Mouse (Mus musculus): ENCODE results near the gene Olfr666. TPM values are rescaled to one million over a fixed set of nuclear protein-coding genes. Genes with fewer than 3 reads are reported as not detected.
"Not testable (repeated sequence)": the region's sequence is repeated elsewhere in the genome, so short reads cannot be mapped to it uniquely, and the experiment has no call there.

Gene Olfr666
- not detected in 2 replicates for polyA plus RNA-seq (2014; fragmentation: Nextera tagmentation; extraction: Ambion mirVana)

- DNase-seq (ENCODE audit: low spot score) (no peak), ATAC-seq (replicated peaks; ENCODE audit: low FRiP score) (no peak)
- H3K4me2 ChIP-seq (ENCODE audit: low read depth, low read length, severe bottlenecking) = no peak within 1 kb of the TSS
- no peak within 1 kb of the TSS for H3K27ac ChIP-seq (ENCODE audit: low read depth, low read length)
- no peaks in the 10 kb centered on the region for H3K36me3 ChIP-seq (ENCODE audit: control insufficient read depth, insufficient read depth, low read length)
- H3K9me3 ChIP-seq (ENCODE audit: control insufficient read depth, low read length) = no peaks in the 10 kb centered on the region
- WGBS = 87% methylated on average over 2 of the region's 2 CpGs
- no peaks in the 10 kb centered on the region for H3K4me1 ChIP-seq (replicated peaks; ENCODE audit: control insufficient read depth, insufficient read depth, low read length)
- H3K9ac ChIP-seq (ENCODE audit: low read length) = no peak within 1 kb of the TSS
- H3K4me3 ChIP-seq (ENCODE audit: low read depth, low read length) = no peak within 1 kb of the TSS
- H3K27me3 ChIP-seq (ENCODE audit: control insufficient read depth, insufficient read depth, low read length) = no peaks in the 10 kb centered on the region
Measured at GRCm38 (mm10) chr7:104895852-104896251, at the start of gene Olfr666. Olfr666 (minus strand) TSS chr7:104895952.

DNA sequence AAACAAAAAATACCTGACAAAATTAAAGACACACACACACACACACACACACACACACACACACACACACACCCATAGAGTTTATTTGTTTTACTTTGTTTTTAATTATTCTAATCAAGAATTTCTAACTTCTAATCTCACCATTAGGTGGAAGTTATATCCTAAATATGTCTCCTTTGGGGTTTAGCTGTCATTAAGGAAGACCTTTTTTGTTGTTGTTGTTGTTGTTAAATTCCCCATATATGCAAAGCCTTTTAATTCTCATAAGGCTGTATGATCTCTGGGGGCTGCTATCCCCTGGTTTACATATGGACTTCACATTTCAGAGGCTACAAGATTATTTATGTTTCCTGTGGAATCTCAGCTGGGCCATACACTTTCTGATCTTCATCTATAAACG, 38.2 kb upstream of the Olfr666 start, which contains the start of gene Olfr669:
Gene Olfr669, plus strand, starts transcription at position 301 of the 400 bp plus-strand sequence.
- Histone ChIP-seq H3K4me1 (replicated peaks; ENCODE audit: control insufficient read depth, insufficient read depth, low read length) (no peaks in the 10 kb centered on the region), H3K27ac (ENCODE audit: low read depth, low read length) (no peak within 1 kb of the TSS)
- WGBS = 79% methylated on average over 1 of the region's 1 CpGs

GRCm38 (mm10) chr7:104927957-104928356, 32.2 kb upstream of the Olfr666 start, which contains the start of gene Olfr668:
Olfr668 (minus strand) TSS chr7:104928057.
- Histone ChIP-seq H3K27ac (ENCODE audit: low read depth, low read length) (no peak within 1 kb of the TSS), H3K36me3 (ENCODE audit: control insufficient read depth, insufficient read depth, low read length) (no peaks in the 10 kb centered on the region), H3K4me1 (replicated peaks; ENCODE audit: control insufficient read depth, insufficient read depth, low read length) (no peaks in the 10 kb centered on the region), H3K9ac (ENCODE audit: low read length) (no peak within 1 kb of the TSS), H3K27me3 (ENCODE audit: control insufficient read depth, insufficient read depth, low read length) (no peaks in the 10 kb centered on the region), H3K9me3 (ENCODE audit: control insufficient read depth, low read length) (no peaks in the 10 kb centered on the region), H3K4me2 (ENCODE audit: low read depth, low read length, severe bottlenecking) (no peak within 1 kb of the TSS), H3K4me3 (ENCODE audit: low read depth, low read length) (no peak within 1 kb of the TSS)
- no peak for ATAC-seq (replicated peaks; ENCODE audit: low FRiP score)
- no peak for DNase-seq (ENCODE audit: low spot score)
- 81% methylated on average over 1 of the region's 1 CpGs for WGBS

More for the DNA sequence above, 38.2 kb upstream of the Olfr666 start, which contains the start of gene Olfr669:
- H3K9me3 ChIP-seq (ENCODE audit: control insufficient read depth, low read length) = no peaks in the 10 kb centered on the region
- H3K9ac ChIP-seq (ENCODE audit: low read length) = no peak within 1 kb of the TSS
- DNase-seq (ENCODE audit: low spot score) (no peak), ATAC-seq (replicated peaks; ENCODE audit: low FRiP score) (no peak)
- no peak within 1 kb of the TSS for H3K4me2 ChIP-seq (ENCODE audit: low read depth, low read length, severe bottlenecking)
- no peaks in the 10 kb centered on the region for H3K27me3 ChIP-seq (ENCODE audit: control insufficient read depth, insufficient read depth, low read length)
- H3K4me3 ChIP-seq (ENCODE audit: low read depth, low read length) = no peak within 1 kb of the TSS
- no peaks in the 10 kb centered on the region for H3K36me3 ChIP-seq (ENCODE audit: control insufficient read depth, insufficient read depth, low read length)

DNA sequence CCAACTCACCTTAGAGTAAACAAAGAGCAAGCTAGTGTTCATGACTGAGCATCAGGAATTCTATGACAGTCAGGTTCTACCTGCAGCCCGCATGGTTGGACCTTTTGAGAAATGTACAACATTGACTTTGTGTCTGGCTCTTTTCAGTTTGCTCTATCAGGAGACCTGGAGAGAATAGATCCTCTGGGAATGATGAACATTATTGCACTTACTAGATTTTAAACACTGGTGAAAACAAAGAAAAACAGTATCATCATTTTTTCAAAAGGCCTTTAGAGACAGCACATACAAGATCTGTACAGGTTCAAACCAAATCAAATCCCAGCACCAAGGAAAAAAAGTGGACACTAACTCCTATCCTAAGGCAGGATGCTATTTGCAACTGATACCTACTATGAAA, 25.6 kb upstream of the Olfr666 start, which contains the start of gene Olfr667:
Gene Olfr667, minus strand, starts transcription at position 101 of the 400 bp plus-strand sequence.
- Histone ChIP-seq H3K4me3 (ENCODE audit: low read depth, low read length) (no peak within 1 kb of the TSS), H3K27ac (ENCODE audit: low read depth, low read length) (no peak within 1 kb of the TSS), H3K9me3 (ENCODE audit: control insufficient read depth, low read length) (no peaks in the 10 kb centered on the region), H3K9ac (ENCODE audit: low read length) (no peak within 1 kb of the TSS), H3K27me3 (ENCODE audit: control insufficient read depth, insufficient read depth, low read length) (no peaks in the 10 kb centered on the region), H3K4me1 (replicated peaks; ENCODE audit: control insufficient read depth, insufficient read depth, low read length) (no peaks in the 10 kb centered on the region), H3K4me2 (ENCODE audit: low read depth, low read length, severe bottlenecking) (no peak within 1 kb of the TSS), H3K36me3 (ENCODE audit: control insufficient read depth, insufficient read depth, low read length) (no peaks in the 10 kb centered on the region)
- 86% methylated on average over 1 of the region's 1 CpGs for WGBS
- DNase-seq (ENCODE audit: low spot score) = no peak
- no peak for ATAC-seq (replicated peaks; ENCODE audit: low FRiP score)

DNA sequence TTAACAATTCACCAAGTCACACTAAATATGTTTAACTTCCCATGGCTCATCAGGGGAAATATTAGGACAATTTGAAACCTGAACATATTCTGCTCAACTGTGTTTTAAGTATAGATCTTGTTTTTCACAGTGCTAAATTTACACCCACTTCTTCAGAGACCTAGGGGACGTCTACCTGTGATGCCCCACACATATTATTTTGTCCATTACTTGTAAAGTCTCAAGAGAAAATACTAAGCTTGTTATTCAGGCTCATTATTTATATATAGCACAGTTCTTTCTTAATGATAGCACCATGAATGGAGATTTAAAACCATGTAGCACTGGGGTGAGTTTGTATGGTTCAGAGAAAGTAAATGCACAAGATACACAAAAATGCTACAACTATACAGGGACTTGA, 18.0 kb downstream of the Olfr666 start, which contains the start of gene Olfr665:
Gene Olfr665, plus strand, starts transcription at position 301 of the 400 bp plus-strand sequence.
- Histone ChIP-seq H3K4me3 (ENCODE audit: low read depth, low read length) (no peak within 1 kb of the TSS), H3K27me3 (ENCODE audit: control insufficient read depth, insufficient read depth, low read length) (no peaks in the 10 kb centered on the region), H3K4me1 (replicated peaks; ENCODE audit: control insufficient read depth, insufficient read depth, low read length) (no peaks in the 10 kb centered on the region), H3K27ac (ENCODE audit: low read depth, low read length) (no peak within 1 kb of the TSS), H3K9me3 (ENCODE audit: control insufficient read depth, low read length) (no peaks in the 10 kb centered on the region), H3K36me3 (ENCODE audit: control insufficient read depth, insufficient read depth, low read length) (no peaks in the 10 kb centered on the region), H3K4me2 (ENCODE audit: low read depth, low read length, severe bottlenecking) (no peak within 1 kb of the TSS), H3K9ac (ENCODE audit: low read length) (no peak within 1 kb of the TSS)
- 64% methylated on average over 1 of the region's 1 CpGs for WGBS
- DNase-seq (ENCODE audit: low spot score) (no peak), ATAC-seq (replicated peaks; ENCODE audit: low FRiP score) (no peak)

DNA sequence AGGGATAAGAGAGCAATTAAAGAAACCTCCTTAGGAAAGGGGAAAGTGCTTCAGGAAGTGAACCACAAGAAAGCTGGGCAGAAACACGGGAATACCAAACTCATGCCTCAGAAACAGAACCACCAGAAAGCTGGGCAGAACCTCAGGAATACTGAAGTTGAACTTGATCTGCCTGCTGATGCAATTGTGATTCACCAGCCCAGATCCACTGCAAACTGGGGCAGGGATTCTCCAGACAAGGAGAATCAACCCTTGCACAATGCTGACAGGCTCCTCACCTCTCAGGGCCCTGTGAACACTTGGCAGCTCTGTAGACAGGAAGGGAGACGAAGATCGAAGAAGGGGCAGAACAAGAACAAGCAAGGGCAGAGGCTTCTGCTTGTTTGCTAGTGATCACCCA, 34.4 kb downstream of the Olfr666 start:
- 85% methylated on average over 3 of the region's 3 CpGs for WGBS
- no peak overlapping the region for H3K4me3 ChIP-seq (ENCODE audit: low read depth, low read length)
- no peak for ATAC-seq (replicated peaks; ENCODE audit: low FRiP score)

DNA sequence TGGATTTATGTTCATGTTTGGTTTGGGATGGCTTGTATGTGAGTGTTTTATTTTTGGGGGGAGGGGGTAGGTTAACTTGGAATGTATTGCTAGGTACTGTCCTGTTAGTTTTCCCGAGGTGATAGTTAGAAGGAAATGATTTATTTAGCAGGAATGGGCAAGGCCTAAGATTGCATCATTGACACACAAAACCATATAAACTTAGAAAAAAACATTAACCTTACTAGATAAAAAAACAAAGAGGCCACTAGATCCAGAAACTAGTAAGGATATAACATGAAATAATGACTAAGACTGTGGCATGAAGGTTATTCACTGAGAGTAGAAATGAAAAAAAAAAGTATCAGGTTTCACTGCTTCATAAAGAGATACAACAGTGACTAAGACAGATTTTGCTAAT, 38.1 kb downstream of the Olfr666 start:
- Histone ChIP-seq H3K9ac (ENCODE audit: low read length) (no peak overlapping the region), H3K27me3 (ENCODE audit: control insufficient read depth, insufficient read depth, low read length) (no peaks in the 10 kb centered on the region), H3K9me3 (ENCODE audit: control insufficient read depth, low read length) (no peaks in the 10 kb centered on the region), H3K27ac (ENCODE audit: low read depth, low read length) (no peak overlapping the region), H3K4me1 (replicated peaks; ENCODE audit: control insufficient read depth, insufficient read depth, low read length) (no peaks in the 10 kb centered on the region), H3K4me3 (ENCODE audit: low read depth, low read length) (no peak overlapping the region), H3K4me2 (ENCODE audit: low read depth, low read length, severe bottlenecking) (no peak overlapping the region), H3K36me3 (ENCODE audit: control insufficient read depth, insufficient read depth, low read length) (no peaks in the 10 kb centered on the region)
- WGBS = 96% methylated on average over 1 of the region's 1 CpGs
- DNase-seq (ENCODE audit: low spot score) (no peak), ATAC-seq (replicated peaks; ENCODE audit: low FRiP score) (no peak)

More for the DNA sequence above, 34.4 kb downstream of the Olfr666 start:
- Histone ChIP-seq H3K9me3 (ENCODE audit: control insufficient read depth, low read length) (no peaks in the 10 kb centered on the region), H3K9ac (ENCODE audit: low read length) (no peak overlapping the region), H3K27ac (ENCODE audit: low read depth, low read length) (no peak overlapping the region), H3K27me3 (ENCODE audit: control insufficient read depth, insufficient read depth, low read length) (no peaks in the 10 kb centered on the region), H3K4me2 (ENCODE audit: low read depth, low read length, severe bottlenecking) (no peak overlapping the region), H3K36me3 (ENCODE audit: control insufficient read depth, insufficient read depth, low read length) (no peaks in the 10 kb centered on the region), H3K4me1 (replicated peaks; ENCODE audit: control insufficient read depth, insufficient read depth, low read length) (no peaks in the 10 kb centered on the region)
- DNase-seq (ENCODE audit: low spot score) = no peak

DNA sequence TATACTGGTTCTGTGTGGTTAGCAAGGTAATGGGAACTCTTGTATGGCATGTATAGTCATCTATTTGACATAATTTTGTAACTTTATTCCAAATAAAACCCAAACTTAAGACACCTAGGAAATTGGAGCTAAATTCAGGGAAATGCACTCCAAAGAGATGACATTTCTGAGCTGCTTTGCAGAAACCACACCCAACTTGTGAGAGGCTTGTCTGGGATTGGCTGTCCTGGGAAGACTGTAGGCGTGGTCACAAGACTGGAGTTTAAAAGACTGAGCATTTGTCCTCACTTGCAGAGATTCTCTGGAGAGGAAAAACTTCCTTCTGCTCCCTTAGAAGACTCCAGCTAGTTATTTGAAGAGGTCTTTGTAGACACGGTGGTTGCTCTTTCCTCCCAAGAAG, 39.0 kb downstream of the Olfr666 start, which contains the start of gene Usp17la:
Gene Usp17la, plus strand, starts transcription at position 301 of the 400 bp plus-strand sequence.
- H3K27ac ChIP-seq (ENCODE audit: low read depth, low read length); H3K27me3 ChIP-seq (ENCODE audit: control insufficient read depth, insufficient read depth, low read length); H3K4me3 ChIP-seq (ENCODE audit: low read depth, low read length); H3K9ac ChIP-seq (ENCODE audit: low read length); H3K4me1 ChIP-seq (replicated peaks; ENCODE audit: control insufficient read depth, insufficient read depth, low read length); H3K4me2 ChIP-seq (ENCODE audit: low read depth, low read length, severe bottlenecking); H3K36me3 ChIP-seq (ENCODE audit: control insufficient read depth, insufficient read depth, low read length); DNase-seq (ENCODE audit: low spot score); ATAC-seq (replicated peaks; ENCODE audit: low FRiP score); H3K9me3 ChIP-seq (ENCODE audit: control insufficient read depth, low read length): not testable (repeated sequence)
- 80% methylated on average over 2 of the region's 2 CpGs for WGBS

- Histone ChIP-seq H3K4me3 (ENCODE audit: low read depth, low read length) (no peak overlapping the region), H3K9me3 (ENCODE audit: control insufficient read depth, low read length) (no peaks in the 10 kb centered on the region), H3K4me1 (replicated peaks; ENCODE audit: control insufficient read depth, insufficient read depth, low read length) (no peaks in the 10 kb centered on the region), H3K4me2 (ENCODE audit: low read depth, low read length, severe bottlenecking) (no peak overlapping the region), H3K27me3 (ENCODE audit: control insufficient read depth, insufficient read depth, low read length) (no peaks in the 10 kb centered on the region), H3K36me3 (ENCODE audit: control insufficient read depth, insufficient read depth, low read length) (no peaks in the 10 kb centered on the region), H3K9ac (ENCODE audit: low read length) (no peak overlapping the region), H3K27ac (ENCODE audit: low read depth, low read length) (no peak overlapping the region)
- WGBS = 84% methylated on average over 3 of the region's 3 CpGs
- ATAC-seq (replicated peaks; ENCODE audit: low FRiP score) (no peak), DNase-seq (ENCODE audit: low spot score) (no peak)
Measured at GRCm38 (mm10) chr7:104855248-104855750, 40.5 kb downstream of the Olfr666 start.

Measured in forebrain, embryonic 11.5 days (tissue).